Mouse (Mus musculus) midbrain, embryonic 16.5 days (tissue): ENCODE measurements around the gene Pigb. TPM values are rescaled to one million over a fixed set of nuclear protein-coding genes. Genes with fewer than 3 reads are reported as not detected.

Source experiments
- ATAC-seq: fragments of 200-750 bp; cut with Nextera tagmentation; 2 replicates; pipeline ENCODE4 v1.8.0; 2017; ENCODE audit warnings: moderate TSS enrichment
- H3K27ac ChIP-seq: fragments of 300-500 bp; sonication (generic); 2 replicates; pipeline ENCODE4 v1.5.1; 2014; ENCODE audit warnings: mild to moderate bottlenecking, low read length, mixed read lengths
- H3K27me3 ChIP-seq: fragments of 300-500 bp; sonication (generic); 2 replicates; pipeline ENCODE4 v1.6.1; 2014; ENCODE audit warnings: low read depth, low read length, mixed read lengths; ENCODE audit not compliant: control insufficient read depth, insufficient read depth
- H3K36me3 ChIP-seq: fragments of 300-500 bp; sonication (generic); 2 replicates; pipeline ENCODE4 v1.6.1; 2014; ENCODE audit warnings: mild to moderate bottlenecking, low read length, moderate library complexity, mixed read lengths; ENCODE audit not compliant: control insufficient read depth, insufficient read depth
- H3K4me1 ChIP-seq: fragments of 300-500 bp; sonication (generic); 2 replicates; pipeline ENCODE4 v1.6.1; 2014; ENCODE audit warnings: mild to moderate bottlenecking, low read length, mixed read lengths; ENCODE audit not compliant: control insufficient read depth, insufficient read depth
- H3K4me2 ChIP-seq: fragments of 300-500 bp; sonication (generic); 2 replicates; pipeline ENCODE4 v1.6.1; 2014; ENCODE audit warnings: mild to moderate bottlenecking, low read length, mixed read lengths
- H3K4me3 ChIP-seq: fragments of 300-500 bp; sonication (generic); 2 replicates; pipeline ENCODE4 v1.5.1; 2014; ENCODE audit warnings: low read depth, mild to moderate bottlenecking, low read length, moderate library complexity, mixed read lengths
- H3K9ac ChIP-seq: fragments of 300-500 bp; sonication (generic); 2 replicates; pipeline ENCODE4 v1.6.1; 2014; ENCODE audit warnings: low read depth, low read length, mixed read lengths
- H3K9me3 ChIP-seq: fragments of 300-500 bp; sonication (generic); replicated peaks from 2 replicates; pipeline ENCODE4 v1.6.1; 2014; ENCODE audit warnings: mild to moderate bottlenecking, low read length, mixed read lengths; ENCODE audit not compliant: control insufficient read depth, poor library complexity, severe bottlenecking
- WGBS: fragments of 180-500 bp; shearing (Covaris S2); extraction: QIAGEN DNeasy Blood & Tissue Kit; methylation state at CpG from one replicate; pipeline ENCODE4 v1.1.7; 2014; 5-methylcytosine and 5-hydroxymethylcytosine counted together
- microRNA-seq: library from miRNA; unstranded; fragments of <30 nt; microRNA quantifications from one replicate; pipeline ENCODE4, GENCODE M21; 2017
- polyA plus RNA-seq: library from polyadenylated mRNA; unstranded; fragments of >200 nt; fragmentation: Nextera tagmentation; extraction: Ambion mirVana; gene quantifications from 2 replicates; pipeline ENCODE4 v1.2.1, GENCODE M21; 2015

Gene Pigb
- polyA plus RNA-seq, 1 experiment from 2014 or later: 18.6 TPM

- Histone ChIP-seq H3K9ac (no peak overlapping the region), H3K4me3 (no peak overlapping the region), H3K4me2 (no peak overlapping the region), H3K4me1 (0 out of 2 replicates have a peak, but pooled peaks cover 3% of the 10 kb centered on the region), H3K36me3 (no peaks in the 10 kb centered on the region), H3K9me3 (no peaks in the 10 kb centered on the region), H3K27me3 (no peaks in the 10 kb centered on the region), H3K27ac (no peak overlapping the region)
- WGBS: 30% methylated on average over 11 of the region's 11 CpGs
- peak; percentile 51 for ATAC-seq
Observed at GRCm38 (mm10) chr9:72968349-72969061, 71.7 kb downstream of the Pigb start.

GRCm38 (mm10) chr9:72961959-72962358, 78.2 kb downstream of the Pigb start:
- ATAC-seq: no peak
- Histone ChIP-seq H3K27me3 (no peaks in the 10 kb centered on the region), H3K36me3 (no peaks in the 10 kb centered on the region), H3K9ac (no peak overlapping the region), H3K4me1 (peaks cover 4% of the 10 kb centered on the region), H3K4me2 (no peak overlapping the region), H3K4me3 (no peak overlapping the region), H3K27ac (no peak overlapping the region), H3K9me3 (no peaks in the 10 kb centered on the region)
- 80% methylated on average over 15 of the region's 15 CpGs for WGBS

- Histone ChIP-seq H3K9me3 (no peaks in the 10 kb centered on the region), H3K36me3 (no peaks in the 10 kb centered on the region), H3K27me3 (no peaks in the 10 kb centered on the region), H3K4me2 (no peak overlapping the region), H3K4me3 (no peak overlapping the region), H3K4me1 (peaks cover 4% of the 10 kb centered on the region), H3K9ac (no peak overlapping the region), H3K27ac (no peak overlapping the region)
- no peak for ATAC-seq
- 76% methylated on average over 8 of the region's 8 CpGs for WGBS
Observed at GRCm38 (mm10) chr9:72961346-72961745, 78.8 kb downstream of the Pigb start.

GRCm38 (mm10) chr9:72958521-72959450, 81.4 kb downstream of the Pigb start, which contains the start of the genes Dyx1c1 and Gm44503:
Gene Dyx1c1 (plus strand): TSS chr9:72958785.
Gene Gm44503 (plus strand): TSS chr9:72958852.
- no peaks in the 10 kb centered on the region for H3K9me3 ChIP-seq

More at GRCm38 (mm10) chr9:72958521-72959450, 81.4 kb downstream of the Pigb start, which contains the start of the genes Dyx1c1 and Gm44503:
- Histone ChIP-seq H3K27me3 (no peaks in the 10 kb centered on the region), H3K4me3 (peak within 1 kb of the TSS; percentile 71), H3K27ac (peak within 1 kb of the TSS; percentile 69), H3K36me3 (no peaks in the 10 kb centered on the region), H3K4me2 (peak within 1 kb of the TSS; percentile 70), H3K4me1 (peaks cover 4% of the 10 kb centered on the region), H3K9ac (peak within 1 kb of the TSS; percentile 66)
- peak; percentile 98 for ATAC-seq
- 2% methylated on average over 43 of the region's 43 CpGs for WGBS

Small RNA genes within 50 kb of the gene (microRNA-seq; reads per million reads assigned to microRNA genes)
- not detected for gene Gm27353

Other genes with a start within 250 kb of the Pigb start
- 0.41 and 0.56 TPM in 2 replicates for gene Prtg, start 233.5 kb downstream of the Pigb start, polyA plus RNA-seq
- 13.5 and 14.2 TPM in 2 replicates for gene Pygo1, start 114.7 kb downstream of the Pigb start, polyA plus RNA-seq
- gene Dyx1c1, start 81.6 kb downstream of the Pigb start, polyA plus RNA-seq: 2.6 and 2.8 TPM in 2 replicates
- not detected in 2 replicates for gene Gm44503, start 81.5 kb downstream of the Pigb start, polyA plus RNA-seq
- gene Ccpg1os, start 55.0 kb downstream of the Pigb start, polyA plus RNA-seq: 24.2 and 24.9 TPM in 2 replicates
- gene Ccpg1, start 54.9 kb downstream of the Pigb start, polyA plus RNA-seq: 51.8 and 52.3 TPM in 2 replicates
- gene Rab27a, start 4.5 kb upstream of the Pigb start, polyA plus RNA-seq: 3.3 and 3.6 TPM in 2 replicates
- gene Khdc3, start 61.5 kb upstream of the Pigb start, polyA plus RNA-seq: 0.24 and 0.25 TPM in 2 replicates
- not detected in 2 replicates for gene Gm20509, start 62.1 kb upstream of the Pigb start, polyA plus RNA-seq
- 103 and 109 TPM in 2 replicates for gene Rsl24d1, start 73.0 kb upstream of the Pigb start, polyA plus RNA-seq